ENCODE assay signal across 7 mouse cellular contexts in genomic region chr2:59881404-59881803, GRCm38 (mm10). TPM values are rescaled to one million over a fixed set of nuclear protein-coding genes. Genes with fewer than 3 reads are reported as not detected.
DNase-seq lines count a peak whose midpoint lies in the region; ATAC-seq lines count a peak whose summit lies in the region.

No protein-coding gene starts in this region.

- peaks cover 35% of the 10 kb centered on the region for H3K4me1 ChIP-seq in megakaryocyte, embryonic 14.5 days
- H3K4me1 ChIP-seq in forebrain, embryonic 12.5 days, result no peaks in the 10 kb centered on the region

- peaks cover 24% of the 10 kb centered on the region for H3K9me3 ChIP-seq in megakaryocyte, embryonic 14.5 days
- H3K9me3 ChIP-seq in forebrain, embryonic 12.5 days, result no peaks in the 10 kb centered on the region

- 85% methylated on average over 6 of the region's 6 CpGs for WGBS in forebrain, embryonic 12.5 days

- peaks cover 32% of the 10 kb centered on the region for H3K36me3 ChIP-seq in megakaryocyte, embryonic 14.5 days (replicated peaks; ENCODE audit: low read length)
- no peaks in the 10 kb centered on the region for H3K36me3 ChIP-seq in forebrain, embryonic 12.5 days (replicated peaks)

- no peak overlapping the region for H3K9ac ChIP-seq in forebrain, embryonic 12.5 days

- H3K4me2 ChIP-seq in forebrain, embryonic 12.5 days, result peak overlapping the region; percentile 80

- H3K4me3 ChIP-seq in megakaryocyte, embryonic 14.5 days (replicated peaks), result peak overlapping the region; percentile 96
- H3K4me3 ChIP-seq in forebrain, embryonic 12.5 days (replicated peaks), result peak overlapping the region; percentile 71

- no peaks in the 10 kb centered on the region for H3K27me3 ChIP-seq in megakaryocyte, embryonic 14.5 days (replicated peaks)
- H3K27me3 ChIP-seq in forebrain, embryonic 12.5 days, result no peaks in the 10 kb centered on the region

- peak; percentile 44 for DNase-seq in liver
- DNase-seq in right cerebral cortex, postnatal 36 days (ENCODE audit: low spot score in 2 of 2), result no peak
- no peak for DNase-seq in urinary bladder, postnatal 25 days (ENCODE audit: low spot score)
- DNase-seq in frontal cortex, postnatal 25 days (ENCODE audit: low spot score in 2 of 2), result no peak

- ATAC-seq in megakaryocyte, adult 5-6 weeks (ENCODE audit: poor library complexity, severe bottlenecking), result no peak
- no peak for ATAC-seq in forebrain, embryonic 12.5 days (ENCODE audit: low FRiP score)

- no peak overlapping the region for H3K27ac ChIP-seq in forebrain, embryonic 12.5 days

RNA-seq across cellular contexts. Expression of gene Wdsub1, which starts 1.0 kb away (rescaled TPM):
- polyA plus RNA-seq in megakaryocyte, embryonic 14.5 days (2012; ENCODE audit: insufficient read depth, low replicate concordance), result 6.0 and 10.0 TPM in 2 replicates
- 11.6 and 14.3 TPM in 2 replicates for total RNA-seq in megakaryocyte, adult 5-6 weeks (2015)
- 21.3 and 31.0 TPM in 2 replicates for total RNA-seq in megakaryocyte, adult 5-6 weeks (2017)
- 17.0 and 18.8 TPM in 2 replicates for polyA plus RNA-seq in forebrain, embryonic 12.5 days (2016; fragmentation: Nextera tagmentation; extraction: Ambion mirVana)
